Mouse (Mus musculus): ENCODE results near the gene Gm11027. TPM values are rescaled to one million over a fixed set of nuclear protein-coding genes. Genes with fewer than 3 reads are reported as not detected.
A peak's percentile ranks its signal among the peaks of the same experiment; 100 is the strongest.

Gm11027 gene
- polyA plus RNA-seq, 1 experiment from 2014 or later: not detected

DNA sequence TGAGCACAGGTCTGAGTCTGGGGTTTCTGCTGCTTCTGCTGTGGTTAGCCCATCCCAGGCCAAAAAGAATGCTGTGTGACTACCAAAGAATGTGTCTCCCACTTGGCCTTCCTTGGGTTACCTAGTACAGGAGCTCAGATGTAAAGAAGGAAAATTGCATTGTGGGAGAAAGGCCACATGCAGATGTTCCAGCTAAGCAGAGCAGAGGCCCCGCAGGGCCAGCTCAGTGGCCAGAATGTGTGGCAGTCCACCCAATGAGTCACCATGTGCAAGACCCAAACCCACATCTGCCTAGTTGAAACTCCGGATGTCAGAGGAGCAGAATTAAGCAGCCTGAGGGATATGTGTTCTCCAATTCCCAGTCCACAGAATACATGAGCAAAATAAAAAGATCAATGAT, 16.9 kb upstream of the Gm11027 start:
- no peaks in the 10 kb centered on the region for H3K9me3 ChIP-seq
- no peaks in the 10 kb centered on the region for H3K36me3 ChIP-seq
- WGBS: 82% methylated on average over 2 of the region's 2 CpGs
- H3K4me1 ChIP-seq: no peaks in the 10 kb centered on the region
- ATAC-seq (ENCODE audit: insufficient read depth, low FRiP score, low read depth): no peak
- no peak overlapping the region for H3K9ac ChIP-seq
- no peak overlapping the region for H3K27ac ChIP-seq
- no peak overlapping the region for H3K4me3 ChIP-seq (replicated peaks)
- no peaks in the 10 kb centered on the region for H3K27me3 ChIP-seq (replicated peaks)
- H3K4me2 ChIP-seq: no peak overlapping the region

DNA sequence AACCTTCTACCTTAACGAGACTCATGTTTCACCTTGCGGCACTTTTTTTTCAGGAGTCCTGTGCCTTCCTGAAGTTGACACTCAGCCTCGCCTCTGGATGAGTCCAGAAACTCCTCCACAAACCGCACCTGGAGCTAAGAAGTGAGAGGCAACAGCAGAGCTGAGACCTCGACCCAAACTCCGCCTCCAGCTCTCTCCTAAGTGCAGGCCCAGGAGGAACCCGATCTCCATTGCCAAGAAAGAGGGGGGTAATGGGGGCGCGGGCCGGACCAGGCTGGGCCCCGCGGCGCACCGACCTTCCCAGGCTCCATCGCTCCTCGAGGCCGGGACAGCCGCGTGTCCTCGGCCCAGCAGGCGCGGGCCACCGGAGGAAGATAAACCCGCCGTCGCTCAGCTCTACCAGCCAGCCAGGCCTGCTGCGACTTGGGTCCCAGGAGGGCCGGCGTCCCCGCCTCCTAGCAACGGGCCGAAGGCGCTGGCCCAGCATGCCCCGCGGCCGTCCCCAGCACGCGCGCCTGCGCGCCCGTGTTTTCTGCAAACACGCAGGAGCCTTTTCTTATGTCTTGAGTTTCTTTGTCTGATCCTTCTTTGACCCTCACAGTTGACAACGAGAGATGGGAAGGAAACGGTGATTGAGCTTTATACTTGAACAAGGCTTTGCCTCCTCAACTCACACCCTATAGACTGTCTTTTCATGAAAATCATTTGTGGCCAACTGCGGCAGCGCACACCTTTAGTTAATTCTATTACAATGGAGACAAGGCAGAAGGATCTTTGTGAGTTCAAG, 12.4 kb upstream of the Gm11027 start, which contains the start of gene Wdr60:
Gene Wdr60, minus strand, starts transcription at position 468 of the 787 bp plus-strand sequence.
- no peaks in the 10 kb centered on the region for H3K36me3 ChIP-seq
- H3K27ac ChIP-seq: peak within 1 kb of the TSS; percentile 75; the same call in 1 of the 2 replicates
- peak; percentile 98 for ATAC-seq (ENCODE audit: insufficient read depth, low FRiP score, low read depth)
- no peaks in the 10 kb centered on the region for H3K9me3 ChIP-seq
- 3% methylated on average over 47 of the region's 47 CpGs for WGBS
- no peaks in the 10 kb centered on the region for H3K4me1 ChIP-seq
- peak within 1 kb of the TSS; percentile 85 for H3K4me3 ChIP-seq (replicated peaks)
- H3K9ac ChIP-seq: peak within 1 kb of the TSS; percentile 68
- no peaks in the 10 kb centered on the region for H3K27me3 ChIP-seq (replicated peaks)
- H3K4me2 ChIP-seq: peak within 1 kb of the TSS; percentile 74

- H3K9me3 ChIP-seq: no peaks in the 10 kb centered on the region
- no peaks in the 10 kb centered on the region for H3K36me3 ChIP-seq
- H3K4me1 ChIP-seq: no peaks in the 10 kb centered on the region
- H3K27ac ChIP-seq: no peak overlapping the region
- WGBS: 90% methylated on average over 2 of the region's 2 CpGs
- H3K27me3 ChIP-seq (replicated peaks): no peaks in the 10 kb centered on the region
- no peak for ATAC-seq (ENCODE audit: insufficient read depth, low FRiP score, low read depth)
- H3K4me3 ChIP-seq (replicated peaks): no peak overlapping the region
- no peak overlapping the region for H3K4me2 ChIP-seq
- H3K9ac ChIP-seq: no peak overlapping the region
These were observed 10.4 kb upstream of the Gm11027 start for GRCm38 (mm10) chr12:116264756-116265155.

DNA sequence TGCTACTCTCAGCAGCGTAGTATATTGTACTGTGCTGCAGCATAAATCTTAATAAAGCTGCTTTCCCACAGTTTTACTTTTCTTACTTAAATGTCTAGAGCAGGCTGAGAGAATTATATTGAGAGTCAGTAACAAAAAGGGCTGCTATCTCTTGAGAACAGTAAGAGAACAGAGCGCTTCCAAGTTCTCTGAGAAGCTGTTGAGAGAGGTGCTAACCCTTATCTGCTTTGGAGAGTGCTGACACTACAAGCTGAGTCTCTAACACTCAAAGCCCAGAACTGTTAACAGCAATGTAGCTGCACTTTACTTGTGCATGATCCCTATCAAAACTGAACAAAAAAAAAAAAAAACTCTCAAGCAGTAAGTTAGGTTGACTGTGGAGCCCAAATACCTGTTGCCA, 9.9 kb upstream of the Gm11027 start:
- ATAC-seq (ENCODE audit: insufficient read depth, low FRiP score, low read depth): no peak
- 82% methylated on average over 2 of the region's 2 CpGs for WGBS

DNA sequence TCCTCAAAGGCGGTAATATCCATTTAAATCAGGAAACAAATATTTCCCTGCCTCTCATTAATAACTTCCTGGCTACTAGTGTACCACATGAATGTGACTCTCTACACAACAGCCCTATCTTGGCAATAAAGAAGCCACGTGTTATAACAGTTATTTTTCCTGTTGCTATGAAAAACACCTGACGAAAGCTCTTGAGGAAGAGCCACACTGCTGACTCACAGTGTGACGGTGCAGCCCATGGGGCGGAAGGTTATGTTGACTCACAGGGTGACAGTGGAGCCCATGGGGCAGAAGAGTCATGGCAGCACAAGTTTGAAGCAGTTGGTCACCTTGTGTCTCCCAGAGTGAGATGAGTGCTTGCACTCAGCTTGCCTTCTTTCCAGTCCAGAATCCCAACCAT, 5.7 kb upstream of the Gm11027 start:
- Histone ChIP-seq H3K27me3 (replicated peaks) (no peaks in the 10 kb centered on the region), H3K4me2 (no peak overlapping the region), H3K9me3 (no peaks in the 10 kb centered on the region), H3K36me3 (no peaks in the 10 kb centered on the region), H3K4me3 (replicated peaks) (no peak overlapping the region), H3K9ac (no peak overlapping the region), H3K4me1 (no peaks in the 10 kb centered on the region), H3K27ac (no peak overlapping the region)
- no peak; the same call in 1 of the 2 replicates for ATAC-seq (ENCODE audit: insufficient read depth, low FRiP score, low read depth)
- WGBS: 73% methylated on average over 5 of the region's 5 CpGs

More for the DNA sequence above, 9.9 kb upstream of the Gm11027 start:
- H3K27me3 ChIP-seq (replicated peaks): no peaks in the 10 kb centered on the region
- H3K9me3 ChIP-seq: no peaks in the 10 kb centered on the region
- H3K4me1 ChIP-seq: no peaks in the 10 kb centered on the region
- H3K36me3 ChIP-seq: no peaks in the 10 kb centered on the region
- no peak overlapping the region for H3K4me3 ChIP-seq (replicated peaks)
- H3K27ac ChIP-seq: no peak overlapping the region
- H3K9ac ChIP-seq: no peak overlapping the region
- H3K4me2 ChIP-seq: no peak overlapping the region

DNA sequence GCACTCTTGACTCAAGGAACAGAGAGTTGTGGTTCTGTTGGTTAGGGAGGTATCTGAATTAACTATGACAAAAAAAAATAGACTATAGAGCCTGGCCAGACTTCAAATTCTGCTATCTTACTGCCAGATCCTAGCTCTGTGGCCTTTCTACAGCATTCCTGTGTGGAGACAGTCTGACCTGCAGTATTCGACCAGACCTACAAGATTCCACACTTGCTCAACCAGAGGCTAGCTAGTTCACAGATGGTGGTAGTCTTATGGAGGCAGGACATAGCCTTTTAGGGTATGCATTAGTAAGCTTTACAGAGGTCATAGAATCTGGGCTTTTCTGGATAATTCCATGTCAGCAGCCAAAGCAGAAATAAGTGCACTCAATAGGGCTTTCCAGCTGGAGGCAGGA, 4.6 kb upstream of the Gm11027 start:
- no peak overlapping the region for H3K4me3 ChIP-seq (replicated peaks)
- H3K9ac ChIP-seq: no peak overlapping the region
- 78% methylated on average over 1 of the region's 1 CpGs for WGBS
- H3K27me3 ChIP-seq (replicated peaks): no peaks in the 10 kb centered on the region
- H3K9me3 ChIP-seq: no peaks in the 10 kb centered on the region
- no peak overlapping the region for H3K27ac ChIP-seq
- no peaks in the 10 kb centered on the region for H3K4me1 ChIP-seq
- no peak overlapping the region for H3K4me2 ChIP-seq
- H3K36me3 ChIP-seq: no peaks in the 10 kb centered on the region
- no peak for ATAC-seq (ENCODE audit: insufficient read depth, low FRiP score, low read depth)

- H3K9me3 ChIP-seq: no peaks in the 10 kb centered on the region
- H3K36me3 ChIP-seq: no peaks in the 10 kb centered on the region
- H3K27me3 ChIP-seq (replicated peaks): no peaks in the 10 kb centered on the region
- no peak overlapping the region for H3K4me3 ChIP-seq (replicated peaks)
- whole genome bisulfite sequencing: 88% methylated on average over 2 of the region's 2 CpGs
- no peaks in the 10 kb centered on the region for H3K4me1 ChIP-seq
- H3K27ac ChIP-seq: no peak overlapping the region
- no peak overlapping the region for H3K9ac ChIP-seq
- no peak overlapping the region for H3K4me2 ChIP-seq
- no peak for ATAC-seq (ENCODE audit: insufficient read depth, low FRiP score, low read depth)
These were observed 4.1 kb upstream of the Gm11027 start for GRCm38 (mm10) chr12:116271071-116271470.

- no peaks in the 10 kb centered on the region for H3K27me3 ChIP-seq (replicated peaks)
- no peaks in the 10 kb centered on the region for H3K9me3 ChIP-seq
- H3K9ac ChIP-seq: no peak overlapping the region
- no peak overlapping the region for H3K4me2 ChIP-seq
- H3K4me3 ChIP-seq (replicated peaks): no peak overlapping the region
- whole genome bisulfite sequencing: 59% methylated on average over 1 of the region's 1 CpGs
- no peak for ATAC-seq (ENCODE audit: insufficient read depth, low FRiP score, low read depth)
- H3K4me1 ChIP-seq: no peaks in the 10 kb centered on the region
- no peaks in the 10 kb centered on the region for H3K36me3 ChIP-seq
- no peak overlapping the region for H3K27ac ChIP-seq
These were observed 1.5 kb upstream of the Gm11027 start for GRCm38 (mm10) chr12:116273733-116274132.

- Histone ChIP-seq H3K9ac (no peak overlapping the region), H3K27ac (no peak overlapping the region), H3K4me2 (no peak overlapping the region), H3K4me3 (replicated peaks) (no peak overlapping the region), H3K27me3 (replicated peaks) (no peaks in the 10 kb centered on the region), H3K4me1 (no peaks in the 10 kb centered on the region), H3K36me3 (no peaks in the 10 kb centered on the region), H3K9me3 (no peaks in the 10 kb centered on the region)
- 78% methylated on average over 4 of the region's 4 CpGs for WGBS
- ATAC-seq (ENCODE audit: insufficient read depth, low FRiP score, low read depth): peak; percentile 58
These were observed 445 bp downstream of the Gm11027 start for GRCm38 (mm10) chr12:116275631-116276030.

- no peak overlapping the region for H3K9ac ChIP-seq
- no peak for ATAC-seq (ENCODE audit: insufficient read depth, low FRiP score, low read depth)
- H3K4me1 ChIP-seq: no peaks in the 10 kb centered on the region
- WGBS: 66% methylated on average over 2 of the region's 2 CpGs
- no peak overlapping the region for H3K4me3 ChIP-seq (replicated peaks)
- no peak overlapping the region for H3K4me2 ChIP-seq
- H3K9me3 ChIP-seq: no peaks in the 10 kb centered on the region
- no peaks in the 10 kb centered on the region for H3K36me3 ChIP-seq
- no peak overlapping the region for H3K27ac ChIP-seq
- no peaks in the 10 kb centered on the region for H3K27me3 ChIP-seq (replicated peaks)
These were observed 1.8 kb downstream of the Gm11027 start for GRCm38 (mm10) chr12:116276961-116277360.

DNA sequence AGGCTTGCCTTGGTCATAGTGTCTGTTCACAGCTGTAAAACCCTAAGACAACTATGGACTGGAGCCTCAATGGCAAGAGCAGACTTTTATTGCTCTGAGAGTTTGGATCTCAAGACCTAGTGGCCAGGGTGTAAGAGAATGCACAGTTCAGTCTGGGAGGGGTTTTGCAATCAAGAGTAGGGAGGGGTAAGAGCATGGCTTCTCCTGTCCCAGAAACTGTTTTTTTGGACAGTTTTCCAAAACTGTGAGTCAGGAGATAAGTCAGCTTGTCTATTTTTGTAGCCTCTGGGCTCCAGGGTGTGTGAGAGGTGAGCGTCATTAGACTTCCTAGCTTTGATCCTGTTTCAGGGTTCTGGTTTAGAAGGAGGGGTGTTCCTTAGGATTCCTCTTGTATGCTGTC, 3.4 kb downstream of the Gm11027 start:
- Histone ChIP-seq H3K4me3 (replicated peaks) (no peak overlapping the region), H3K4me1 (no peaks in the 10 kb centered on the region), H3K9me3 (no peaks in the 10 kb centered on the region), H3K36me3 (no peaks in the 10 kb centered on the region), H3K27ac (no peak overlapping the region), H3K4me2 (no peak overlapping the region), H3K27me3 (replicated peaks) (no peaks in the 10 kb centered on the region), H3K9ac (no peak overlapping the region)
- WGBS: 94% methylated on average over 1 of the region's 1 CpGs
- ATAC-seq (ENCODE audit: insufficient read depth, low FRiP score, low read depth): no peak

GRCm38 (mm10) chr12:116279181-116279580, 4.0 kb downstream of the Gm11027 start:
- Histone ChIP-seq H3K9ac (no peak overlapping the region), H3K4me1 (no peaks in the 10 kb centered on the region), H3K27me3 (replicated peaks) (no peaks in the 10 kb centered on the region), H3K36me3 (no peaks in the 10 kb centered on the region), H3K27ac (no peak overlapping the region), H3K9me3 (no peaks in the 10 kb centered on the region), H3K4me3 (replicated peaks) (no peak overlapping the region), H3K4me2 (no peak overlapping the region)
- ATAC-seq (ENCODE audit: insufficient read depth, low FRiP score, low read depth): no peak
- 91% methylated on average over 2 of the region's 2 CpGs for WGBS

Data from stomach, embryonic 15.5 days (tissue).